Mouse (Mus musculus) thymus, adult 18-20 months (tissue): Measurements from ENCODE around the gene C530008M17Rik.
"Not testable (repeated sequence)": the region's sequence is repeated elsewhere in the genome, so short reads cannot be mapped to it uniquely, and the experiment has no call there.

Source experiments
- DNase-seq, 2 experiments: peaks; one replicate each; pipeline ENCODE4 v3.0.0; 2022; ENCODE audit warnings: mixed read lengths in 2 of 2

Gene C530008M17Rik

GRCm38 (mm10) chr5:76906155-76906499, 249.8 kb downstream of the C530008M17Rik start:
- DNase-seq = no peak

GRCm38 (mm10) chr5:76910807-76911206, 254.5 kb downstream of the C530008M17Rik start:
- no peak for DNase-seq

- DNase-seq = not testable (repeated sequence)
Observed at GRCm38 (mm10) chr5:76912522-76912921, 256.2 kb downstream of the C530008M17Rik start.

- DNase-seq = no peak
Observed at GRCm38 (mm10) chr5:76922833-76923232, 266.5 kb downstream of the C530008M17Rik start.
